Mouse (Mus musculus) E14TG2a.4 (cell line): ENCODE measurements around the gene Fancg.

ENCODE experiments used
- CTCF ChIP-seq: conservative IDR thresholded peaks from 2 replicates; pipeline ENCODE4 v1.5.1; 2014; ENCODE audit warnings: low read length
- NANOG ChIP-seq: IDR thresholded peaks from 2 replicates; pipeline ENCODE4 v1.6.1; 2014; ENCODE audit warnings: borderline replicate concordance, low read length, mixed read lengths
- POU5F1 ChIP-seq: IDR thresholded peaks from 2 replicates; pipeline ENCODE4 v1.6.1; 2014; ENCODE audit warnings: low read length, borderline replicate concordance

GRCm38 (mm10) chr4:43029121-43029520 is 18.8 kb upstream of the Fancg start:
- TF ChIP-seq CTCF: no peak
- no peak for TF ChIP-seq NANOG
- no peak for TF ChIP-seq POU5F1
